Mouse (Mus musculus): ENCODE results near the gene Rasal2. TPM values are rescaled to one million over a fixed set of nuclear protein-coding genes. Genes with fewer than 3 reads are reported as not detected.

Rasal2 gene
- total RNA-seq, 2 experiments from 2014 or later: 13.5 to 14.3 TPM

- DNase-seq: no peak
- intact Hi-C loops (cut with DNase I; ENCODE audit: low total_unique reads): no loop called here
These were observed 31.5 kb upstream of the Rasal2 start for GRCm38 (mm10) chr1:157443723-157444561.

- peak; percentile 17 for DNase-seq
- intact Hi-C loops (cut with DNase I; ENCODE audit: low total_unique reads): no loop called here
These were observed 30.8 kb upstream of the Rasal2 start for GRCm38 (mm10) chr1:157443026-157443722.

- intact Hi-C loops (cut with DNase I; ENCODE audit: low total_unique reads): no loop called here
- DNase-seq: no peak
These were observed 27.7 kb upstream of the Rasal2 start for GRCm38 (mm10) chr1:157439973-157440641.

DNA sequence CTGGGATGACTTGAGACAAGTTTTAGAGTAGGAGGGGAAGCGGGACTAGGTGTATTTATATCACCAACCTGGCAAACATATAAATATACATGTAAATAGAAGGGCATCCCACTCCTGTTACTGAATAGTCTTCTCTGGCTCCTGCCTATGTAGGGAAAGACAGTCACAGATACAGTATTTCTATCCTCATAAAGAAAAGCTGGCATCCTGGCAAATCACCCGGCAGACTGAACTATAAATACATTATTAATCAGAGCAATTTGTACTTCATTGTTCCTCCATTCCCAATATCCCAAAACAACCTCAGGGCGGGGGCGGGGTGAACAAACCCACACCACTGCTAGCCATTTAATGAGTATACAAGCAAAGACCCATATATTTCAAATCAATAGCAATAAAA, 26.7 kb upstream of the Rasal2 start:
- intact Hi-C loops (cut with DNase I; ENCODE audit: low total_unique reads): no loop called here
- no peak for DNase-seq

GRCm38 (mm10) chr1:157438290-157438689, 25.9 kb upstream of the Rasal2 start:
- intact Hi-C loops (cut with DNase I; ENCODE audit: low total_unique reads): no loop called here
- no peak for DNase-seq

DNA sequence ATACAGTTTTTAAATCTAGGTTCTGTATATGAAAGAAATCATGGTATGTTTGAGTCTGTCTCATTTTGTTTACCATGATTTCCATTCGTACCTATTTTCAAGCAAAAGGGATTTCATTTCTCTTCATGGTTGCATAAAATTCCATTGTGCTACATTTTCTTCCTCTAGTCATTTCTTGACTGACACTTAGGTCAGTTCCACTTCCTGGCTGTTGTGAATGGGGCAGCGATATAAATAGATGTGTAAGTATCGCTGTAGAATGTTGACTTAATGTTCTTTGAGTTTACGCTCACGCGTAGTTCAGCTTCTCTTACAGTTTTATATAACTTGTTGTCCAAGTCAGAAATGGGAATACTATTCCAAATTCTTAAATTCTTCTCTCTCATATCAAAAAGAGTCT, 23.5 kb upstream of the Rasal2 start:
- no peak for DNase-seq
- intact Hi-C loops (cut with DNase I; ENCODE audit: low total_unique reads): no loop called here

- intact Hi-C loops (cut with DNase I; ENCODE audit: low total_unique reads): no loop called here
- DNase-seq: no peak
These were observed 22.0 kb upstream of the Rasal2 start for GRCm38 (mm10) chr1:157434404-157434803.

DNA sequence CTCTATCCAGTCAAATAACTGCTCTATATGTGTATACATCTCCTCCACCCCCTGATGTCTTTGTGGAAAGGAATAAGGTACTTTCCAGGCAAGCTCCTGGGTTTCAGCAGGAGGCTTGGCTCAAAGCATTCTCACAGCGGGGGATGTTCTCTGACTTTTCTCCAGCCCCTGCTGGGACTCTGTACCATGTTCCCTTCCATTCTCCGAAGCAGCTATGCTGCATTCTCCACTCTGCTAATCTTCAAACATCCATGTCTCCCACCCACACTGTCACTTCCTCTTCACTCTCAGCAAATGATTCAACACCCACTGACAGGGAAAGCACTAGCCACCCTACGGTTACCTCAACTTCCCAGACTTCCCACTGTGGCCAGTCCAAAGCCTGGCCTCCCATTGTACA, 20.9 kb upstream of the Rasal2 start:
- intact Hi-C loops (cut with DNase I; ENCODE audit: low total_unique reads): no loop called here
- no peak for DNase-seq

- no peak for DNase-seq
- intact Hi-C loops (cut with DNase I; ENCODE audit: low total_unique reads): no loop called here
These were observed 16.0 kb upstream of the Rasal2 start for GRCm38 (mm10) chr1:157428366-157428765.

- intact Hi-C loops (cut with DNase I; ENCODE audit: low total_unique reads): no loop called here
- no peak for DNase-seq
These were observed 15.2 kb upstream of the Rasal2 start for GRCm38 (mm10) chr1:157427604-157428003.

GRCm38 (mm10) chr1:157426933-157427332, 14.5 kb upstream of the Rasal2 start:
- DNase-seq: no peak
- intact Hi-C loops (cut with DNase I; ENCODE audit: low total_unique reads): no loop called here

DNA sequence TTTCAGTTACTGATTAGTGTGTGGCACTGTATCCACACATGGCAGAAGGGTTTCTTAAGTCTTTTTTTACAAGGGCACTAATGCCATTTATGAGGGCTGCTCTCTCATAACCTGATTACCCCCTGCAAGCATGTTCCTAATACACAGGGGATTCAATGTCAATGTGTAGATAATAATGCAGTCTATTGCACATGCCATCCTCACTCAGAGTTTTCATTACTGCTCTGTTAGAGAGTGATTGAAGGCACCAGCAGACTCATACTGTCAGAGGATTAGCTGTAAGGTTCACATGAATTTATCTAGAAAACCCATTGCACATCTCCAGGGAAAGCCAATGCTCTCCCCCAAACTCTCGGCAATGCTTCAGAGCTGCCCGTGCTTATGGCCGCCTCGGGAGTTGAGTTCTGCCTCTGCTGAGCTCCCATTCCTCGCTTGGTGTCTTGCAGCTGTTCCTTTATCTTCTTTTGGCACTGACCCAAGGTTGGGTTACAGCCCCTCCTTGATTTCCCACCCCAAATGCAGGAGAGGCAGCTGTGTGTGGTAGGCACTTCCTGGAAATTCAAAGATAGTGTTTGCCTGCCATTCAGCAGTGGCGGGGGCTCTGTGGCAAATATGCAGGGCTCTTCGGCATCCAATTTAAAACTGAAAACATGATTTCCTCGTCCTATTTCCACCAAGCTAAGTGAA, 13.5 kb upstream of the Rasal2 start:
- intact Hi-C loops (cut with DNase I; ENCODE audit: low total_unique reads): no loop called here
- no peak for DNase-seq

DNA sequence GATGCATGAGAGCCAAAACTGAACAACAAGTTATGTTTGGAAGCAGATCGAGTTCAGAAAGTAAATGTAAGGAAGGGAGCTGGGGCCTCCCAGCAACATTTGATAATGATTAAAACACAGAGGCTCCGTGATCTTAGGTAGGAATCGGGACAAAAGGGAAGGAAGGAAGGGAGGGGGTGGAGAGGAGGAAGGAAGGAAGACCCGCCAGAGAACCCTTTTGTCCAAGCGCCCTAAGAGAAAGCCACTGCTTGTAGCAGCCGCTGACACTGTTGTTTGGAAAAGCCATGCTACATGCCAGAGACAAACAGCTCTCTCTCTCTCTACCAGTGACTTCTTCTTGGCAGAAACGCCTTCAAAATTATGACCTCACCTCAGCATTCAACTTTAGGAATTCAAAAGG, 5.5 kb upstream of the Rasal2 start:
- DNase-seq: no peak
- intact Hi-C loops (cut with DNase I; ENCODE audit: low total_unique reads): no loop called here

GRCm38 (mm10) chr1:157417414-157417813, 5.0 kb upstream of the Rasal2 start:
- DNase-seq: no peak
- intact Hi-C loops (cut with DNase I; ENCODE audit: low total_unique reads): no loop called here

DNA sequence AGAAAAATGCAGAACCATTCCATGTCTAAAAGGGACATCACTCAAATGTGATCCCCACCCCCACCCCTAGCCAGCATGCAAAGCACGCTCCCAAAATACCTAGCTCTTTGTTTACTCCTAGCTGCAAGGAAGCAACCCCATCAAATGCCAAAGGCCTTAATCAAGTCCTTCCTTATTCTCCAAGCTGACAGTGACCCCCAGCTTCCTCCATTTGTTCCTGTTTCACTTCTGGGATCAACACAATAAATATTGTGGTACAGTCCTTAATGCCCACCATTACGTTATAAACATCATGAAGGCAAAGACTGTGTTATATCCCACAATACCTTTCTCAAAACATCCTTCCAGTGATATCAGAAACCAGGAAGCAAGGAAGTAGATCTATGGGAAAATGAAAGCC, 4.2 kb upstream of the Rasal2 start:
- intact Hi-C loops (cut with DNase I; ENCODE audit: low total_unique reads): no loop called here
- no peak for DNase-seq

GRCm38 (mm10) chr1:157415771-157416170, 3.4 kb upstream of the Rasal2 start:
- intact Hi-C loops (cut with DNase I; ENCODE audit: low total_unique reads): no loop called here
- DNase-seq: no peak

DNA sequence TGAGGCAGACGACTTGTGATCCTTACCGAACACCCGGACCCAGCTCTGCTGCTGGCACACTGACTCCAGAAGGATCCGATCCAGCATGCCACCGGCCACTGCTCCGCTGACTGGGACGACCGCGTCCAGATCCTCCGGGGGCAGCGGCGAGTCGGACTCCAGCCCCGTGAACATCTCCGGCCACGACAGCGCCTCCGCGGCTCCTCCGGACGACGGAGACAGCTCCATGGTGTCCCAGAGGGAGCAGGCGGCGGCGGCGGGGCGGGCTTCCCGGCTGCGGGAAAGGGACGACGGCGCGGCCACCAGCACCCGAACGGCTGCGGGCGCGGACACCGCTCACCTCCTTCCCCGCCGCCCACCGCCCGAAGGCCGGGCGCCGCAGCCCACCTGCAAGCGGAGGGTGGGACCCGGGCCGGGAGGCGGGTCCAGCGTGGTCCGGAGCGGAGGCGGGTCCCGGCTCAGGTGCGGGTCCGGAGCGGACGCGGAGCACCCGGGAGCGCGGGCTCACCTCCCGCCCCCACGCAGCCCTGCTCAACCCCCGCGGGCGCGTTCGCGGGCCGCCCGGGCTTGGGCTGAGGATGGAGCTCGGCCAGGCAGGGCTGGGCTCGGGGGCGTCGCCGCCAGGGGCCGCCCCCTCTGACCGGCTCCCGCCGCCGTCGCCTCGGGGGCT, 549 bp downstream of the Rasal2 start:
- intact Hi-C loops (cut with DNase I; ENCODE audit: low total_unique reads): no loop called here
- peak; percentile 73 for DNase-seq

DNA sequence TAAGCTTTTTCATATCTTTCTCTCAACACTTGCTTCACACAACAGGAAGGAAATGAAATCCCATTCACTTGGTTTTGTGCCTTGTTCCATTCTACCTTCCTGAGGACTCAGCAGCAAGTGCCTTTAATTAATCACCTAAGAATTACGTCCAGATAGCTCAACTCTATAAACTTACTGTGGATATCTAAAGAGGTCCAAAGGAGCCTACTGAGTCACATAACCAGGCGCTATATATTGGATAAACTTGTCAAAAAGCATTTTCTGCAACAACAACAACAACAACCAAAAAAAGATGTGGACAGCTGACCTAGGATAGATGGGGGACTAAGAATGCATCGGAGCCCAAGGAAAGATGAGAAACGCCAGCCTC, 1.1 kb downstream of the Rasal2 start:
- no peak for DNase-seq
- intact Hi-C loops (cut with DNase I; ENCODE audit: low total_unique reads): no loop called here

DNA sequence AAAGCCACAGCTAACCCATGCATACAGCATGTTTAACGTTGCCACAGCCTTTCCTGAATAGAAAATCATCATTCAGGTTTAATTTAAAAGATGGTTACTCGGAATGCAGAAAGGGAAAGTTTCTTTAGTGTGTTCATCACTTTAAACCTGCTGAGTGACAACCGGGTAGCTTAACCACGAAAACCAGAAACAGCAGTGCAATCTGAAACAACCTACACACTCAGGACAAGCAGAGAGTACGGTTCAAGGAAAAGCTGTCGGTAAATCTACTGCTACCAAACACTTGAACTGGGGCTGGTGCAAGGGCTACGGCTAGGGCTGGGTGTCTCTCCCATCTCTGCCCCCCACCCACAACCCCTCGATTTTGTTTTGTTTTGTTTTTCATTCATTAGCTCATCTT, 1.5 kb downstream of the Rasal2 start:
- intact Hi-C loops (cut with DNase I; ENCODE audit: low total_unique reads): no loop called here

DNA sequence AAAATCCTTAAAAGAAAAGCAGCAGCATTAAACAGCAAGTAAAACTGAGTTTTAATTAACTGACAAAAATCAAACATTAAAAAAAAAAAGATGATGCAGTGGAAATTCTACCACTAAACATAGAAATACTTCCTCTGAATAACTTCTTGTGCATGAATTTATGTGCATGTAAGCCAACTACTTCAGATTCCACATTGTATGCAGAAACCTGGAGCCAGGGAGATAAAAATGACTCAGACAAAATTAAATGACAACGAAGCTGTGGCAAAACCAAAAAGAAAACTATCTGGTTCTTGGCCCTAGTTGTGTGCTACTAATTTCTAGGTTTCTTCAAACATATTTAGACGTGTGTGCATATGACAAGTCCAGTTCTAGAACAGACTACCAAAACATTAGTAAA, 2.7 kb downstream of the Rasal2 start:
- intact Hi-C loops (cut with DNase I; ENCODE audit: low total_unique reads): no loop called here
- no peak for DNase-seq

More for the DNA sequence above, 1.5 kb downstream of the Rasal2 start:
- no peak for DNase-seq
